Mouse (Mus musculus): ENCODE data around the gene Tmem86a.

Tmem86a gene

GRCm38 (mm10) chr7:47027520-47027919, 22.9 kb upstream of the Tmem86a start:
- DNase-seq (ENCODE audit: extremely low spot score, low spot score) = no peak

- no peak for DNase-seq (ENCODE audit: extremely low spot score, low spot score)
These were observed 19.7 kb upstream of the Tmem86a start for GRCm38 (mm10) chr7:47030517-47031193.

GRCm38 (mm10) chr7:47031371-47031770, 19.0 kb upstream of the Tmem86a start:
- DNase-seq (ENCODE audit: extremely low spot score, low spot score) = no peak

- no peak for DNase-seq (ENCODE audit: extremely low spot score, low spot score)
These were observed 15.5 kb upstream of the Tmem86a start for GRCm38 (mm10) chr7:47034785-47035384.

GRCm38 (mm10) chr7:47035426-47035825, 15.0 kb upstream of the Tmem86a start:
- no peak for DNase-seq (ENCODE audit: extremely low spot score, low spot score)

- no peak for DNase-seq (ENCODE audit: extremely low spot score, low spot score)
These were observed 8.7 kb upstream of the Tmem86a start for GRCm38 (mm10) chr7:47041706-47042105.

- DNase-seq (ENCODE audit: extremely low spot score, low spot score) = no peak
These were observed 8.3 kb upstream of the Tmem86a start for GRCm38 (mm10) chr7:47042121-47042520.

- DNase-seq (ENCODE audit: extremely low spot score, low spot score) = no peak
These were observed 7.4 kb upstream of the Tmem86a start for GRCm38 (mm10) chr7:47042823-47043490.

- no peak for DNase-seq (ENCODE audit: extremely low spot score, low spot score)
These were observed 365 bp downstream of the Tmem86a start for GRCm38 (mm10) chr7:47050766-47051165.

- DNase-seq (ENCODE audit: extremely low spot score, low spot score) = no peak
These were observed 1.2 kb downstream of the Tmem86a start for GRCm38 (mm10) chr7:47051404-47052151.

- no peak for DNase-seq (ENCODE audit: extremely low spot score, low spot score)
These were observed 1.9 kb downstream of the Tmem86a start for GRCm38 (mm10) chr7:47052276-47052675.

- no peak for DNase-seq (ENCODE audit: extremely low spot score, low spot score)
These were observed 2.9 kb downstream of the Tmem86a start for GRCm38 (mm10) chr7:47053287-47053686.

GRCm38 (mm10) chr7:47054666-47055065, 4.3 kb downstream of the Tmem86a start:
- DNase-seq (ENCODE audit: extremely low spot score, low spot score) = no peak

GRCm38 (mm10) chr7:47055744-47056143, 5.3 kb downstream of the Tmem86a start:
- no peak for DNase-seq (ENCODE audit: extremely low spot score, low spot score)

- no peak for DNase-seq (ENCODE audit: extremely low spot score, low spot score)
These were observed 5.9 kb downstream of the Tmem86a start for GRCm38 (mm10) chr7:47056273-47056672.

GRCm38 (mm10) chr7:47059339-47059738, 8.9 kb downstream of the Tmem86a start:
- no peak for DNase-seq (ENCODE audit: extremely low spot score, low spot score)

GRCm38 (mm10) chr7:47061560-47061959, 11.2 kb downstream of the Tmem86a start:
- DNase-seq (ENCODE audit: extremely low spot score, low spot score) = no peak

- DNase-seq (ENCODE audit: extremely low spot score, low spot score) = no peak
These were observed 16.5 kb downstream of the Tmem86a start for GRCm38 (mm10) chr7:47066942-47067341.

- no peak for DNase-seq (ENCODE audit: extremely low spot score, low spot score)
These were observed 17.5 kb downstream of the Tmem86a start for GRCm38 (mm10) chr7:47067879-47068278.

- DNase-seq (ENCODE audit: extremely low spot score, low spot score) = no peak
These were observed 22.1 kb downstream of the Tmem86a start for GRCm38 (mm10) chr7:47072551-47072950.

GRCm38 (mm10) chr7:47073536-47074521, 23.4 kb downstream of the Tmem86a start:
- DNase-seq (ENCODE audit: extremely low spot score, low spot score) = no peak
